Mouse (Mus musculus) kidney, adult 2 months (tissue): ENCODE results near the gene Ripor3.

Experiments used
- CTCF ChIP-seq: fragments of 200-500 bp; conservative IDR thresholded peaks from 2 replicates; pipeline ENCODE4 v1.5.1; 2011; ENCODE audit warnings: low read depth, mild to moderate bottlenecking, control low read depth, low read length, moderate library complexity, mixed read lengths; ENCODE audit not compliant: insufficient read depth, insufficient read length
- POLR2A ChIP-seq: fragments of 200-500 bp; IDR thresholded peaks from one replicate; pipeline ENCODE4 v1.6.1; 2011; ENCODE audit warnings: low read depth, low read length, control low read depth

GRCm38 (mm10) chr2:168010893-168011292 is 475 bp upstream of the Ripor3 start:
- TF ChIP-seq CTCF (no peak), POLR2A (no peak)
